Mouse (Mus musculus) myocyte (in vitro differentiated cells): ENCODE results near the gene Piwil1.

Experiments
- E2F4 ChIP-seq: IDR thresholded peaks from one replicate; pipeline ENCODE4 v1.6.1; 2011; ENCODE audit warnings: mild to moderate bottlenecking, control low read depth, moderate library complexity; ENCODE audit not compliant: insufficient read depth
- POLR2A ChIP-seq: IDR thresholded peaks from one replicate; pipeline ENCODE4 v1.6.1; 2011; ENCODE audit warnings: low read depth, mild to moderate bottlenecking, control low read depth, moderate library complexity; ENCODE audit not compliant: insufficient read length
- REST ChIP-seq: IDR thresholded peaks from one replicate; pipeline ENCODE4 v1.6.1; 2011; ENCODE audit warnings: mild to moderate bottlenecking, control low read depth, moderate library complexity; ENCODE audit not compliant: insufficient read depth, insufficient read length
- USF1 ChIP-seq: IDR thresholded peaks from one replicate; pipeline ENCODE4 v1.6.1; 2011; ENCODE audit warnings: low read depth, mild to moderate bottlenecking, control low read depth, moderate library complexity

GRCm38 (mm10) chr5:128684621-128685020, 17.7 kb upstream of the Piwil1 start:
- no peak for TF ChIP-seq POLR2A
- no peak for TF ChIP-seq REST
- TF ChIP-seq USF1 = no peak
- TF ChIP-seq E2F4 = no peak
